Mouse (Mus musculus) gastrocnemius, postnatal 4 days (tissue): ENCODE measurements around the gene Ywhae. TPM values are rescaled to one million over a fixed set of nuclear protein-coding genes. Genes with fewer than 3 reads are reported as not detected.
A peak's percentile ranks its signal among the peaks of the same experiment; 100 is the strongest.

ENCODE experiments used
- DNase-seq, 2 experiments: peaks; one replicate each; pipeline ENCODE4 v3.0.0; 2021 to 2022; ENCODE audit warnings: low spot score in 2 of 2, mixed read lengths in 2 of 2
- total RNA-seq, 2 experiments: library from RNA; stranded (reverse); gene quantifications; 2 replicates each; pipeline ENCODE4 v1.2.3; 2021

Ywhae gene
- total RNA-seq, 2 experiments from 2014 or later, result 749 to 818 TPM

DNA sequence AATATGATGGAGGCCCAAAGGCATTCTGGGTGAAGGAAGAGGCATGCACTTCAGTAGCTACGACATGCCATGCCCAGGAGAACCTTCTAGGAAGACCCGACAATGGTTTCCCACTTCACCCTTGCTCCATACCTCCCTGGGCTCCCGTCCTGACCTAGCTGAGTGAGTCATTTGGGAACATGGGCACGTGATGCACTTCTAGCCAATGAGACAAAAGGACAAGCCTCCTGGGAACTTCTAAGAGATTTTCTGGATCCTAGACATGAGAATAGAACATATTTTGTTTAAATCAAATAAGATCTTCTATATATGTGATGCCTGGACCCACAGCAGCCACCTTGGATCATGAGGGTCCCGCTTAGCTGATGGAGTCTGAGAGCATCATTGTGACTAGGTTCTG, 59.9 kb downstream of the Ywhae start:
- no peak for DNase-seq

DNA sequence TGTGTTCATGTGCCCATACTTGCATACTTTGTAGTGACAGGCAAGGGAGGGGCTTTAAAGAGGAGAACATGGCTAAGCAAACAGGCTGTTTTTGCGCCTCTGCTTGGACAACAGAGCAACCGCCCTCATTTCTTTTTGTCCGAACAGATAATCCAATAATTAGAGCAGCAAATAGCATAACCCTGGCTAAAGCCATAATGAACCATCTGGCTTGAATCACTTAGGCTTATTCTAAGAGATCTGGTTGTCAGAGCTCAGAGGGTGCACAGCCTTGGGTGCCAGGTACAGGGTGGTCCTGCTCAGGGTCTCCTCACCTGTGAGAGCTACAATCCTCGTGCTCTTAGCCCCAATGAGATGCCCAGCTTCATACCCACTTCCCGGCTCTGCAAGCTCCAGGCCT, 60.7 kb downstream of the Ywhae start:
- DNase-seq, result no peak

DNA sequence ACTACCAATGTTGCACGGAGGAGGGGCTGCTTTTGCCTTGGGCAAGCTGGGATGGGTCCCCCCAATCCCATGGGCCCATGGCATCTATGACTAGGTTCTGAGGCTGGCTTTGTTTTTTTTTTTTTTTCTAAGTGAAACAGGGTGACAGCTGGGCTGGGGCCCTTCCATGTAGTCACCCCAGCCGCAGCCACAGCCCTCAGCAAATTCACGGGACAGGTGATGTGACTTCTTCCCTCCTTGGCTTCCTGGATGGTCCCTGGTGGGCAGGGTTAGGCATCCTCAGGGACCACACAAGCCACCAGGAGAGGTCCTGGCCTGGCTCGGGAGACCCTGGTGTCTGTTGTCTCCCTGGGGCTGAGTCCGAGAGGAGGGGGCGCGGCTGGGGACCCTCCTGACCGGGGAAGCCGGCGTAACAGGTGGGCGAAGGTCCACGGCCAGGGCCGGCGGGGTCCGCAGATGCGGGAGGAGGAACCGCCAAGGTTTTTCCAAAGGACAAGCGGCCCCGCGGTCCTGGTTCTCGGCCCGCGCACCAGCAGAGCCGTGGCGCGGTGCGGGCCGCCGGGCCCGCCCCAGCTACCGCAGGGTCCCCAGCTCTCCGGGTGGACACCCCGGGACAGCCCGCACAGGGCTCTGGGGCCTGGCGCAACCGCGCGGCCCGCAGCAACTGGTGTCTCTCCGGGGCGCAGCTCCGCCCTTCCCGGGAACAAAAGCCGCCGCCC, 62.1 kb downstream of the Ywhae start:
- no peak for DNase-seq

DNA sequence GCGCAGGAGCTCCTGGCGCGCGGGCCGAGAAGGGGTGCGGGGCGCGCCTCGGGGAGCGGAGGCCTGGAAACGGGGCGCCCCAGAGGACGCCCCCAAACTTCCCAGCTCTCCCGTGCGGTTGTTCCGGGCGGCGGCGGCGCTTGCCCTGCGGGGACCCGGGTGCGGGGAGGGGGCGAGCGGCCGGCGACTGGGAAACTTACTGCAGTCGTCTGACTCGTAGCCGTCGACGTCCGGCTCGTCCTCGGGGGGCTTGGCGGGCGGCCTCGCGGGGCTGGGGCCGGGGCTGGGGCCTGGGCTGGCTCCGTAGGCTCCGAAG, 62.6 kb downstream of the Ywhae start:
- no peak for DNase-seq

DNA sequence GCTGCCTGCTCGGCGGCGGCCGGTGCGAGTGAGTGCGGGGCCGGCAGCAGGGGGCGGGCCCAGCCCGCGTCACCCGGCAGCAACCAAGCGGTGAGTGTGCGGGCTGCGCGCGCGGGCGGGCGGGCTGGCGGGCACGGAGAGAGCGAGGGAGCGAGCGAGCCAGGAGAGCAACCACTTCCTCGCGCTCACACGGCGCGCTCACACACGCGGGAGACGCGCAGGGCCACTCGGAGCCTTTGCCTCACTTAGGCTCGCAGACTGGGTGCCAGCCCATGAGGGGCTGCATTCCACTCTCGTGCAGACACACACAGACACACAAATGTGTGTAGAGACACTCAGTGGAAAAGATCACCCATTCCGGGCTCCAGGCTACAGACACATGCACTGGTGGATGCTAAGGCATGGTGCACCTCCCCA, 63.4 kb downstream of the Ywhae start, which contains the start of gene Doc2b:
Gene Doc2b (minus strand): TSS at position 21 of the 417 bp plus-strand sequence.
- peak in 1 of 2 experiments; percentile 24 for DNase-seq

DNA sequence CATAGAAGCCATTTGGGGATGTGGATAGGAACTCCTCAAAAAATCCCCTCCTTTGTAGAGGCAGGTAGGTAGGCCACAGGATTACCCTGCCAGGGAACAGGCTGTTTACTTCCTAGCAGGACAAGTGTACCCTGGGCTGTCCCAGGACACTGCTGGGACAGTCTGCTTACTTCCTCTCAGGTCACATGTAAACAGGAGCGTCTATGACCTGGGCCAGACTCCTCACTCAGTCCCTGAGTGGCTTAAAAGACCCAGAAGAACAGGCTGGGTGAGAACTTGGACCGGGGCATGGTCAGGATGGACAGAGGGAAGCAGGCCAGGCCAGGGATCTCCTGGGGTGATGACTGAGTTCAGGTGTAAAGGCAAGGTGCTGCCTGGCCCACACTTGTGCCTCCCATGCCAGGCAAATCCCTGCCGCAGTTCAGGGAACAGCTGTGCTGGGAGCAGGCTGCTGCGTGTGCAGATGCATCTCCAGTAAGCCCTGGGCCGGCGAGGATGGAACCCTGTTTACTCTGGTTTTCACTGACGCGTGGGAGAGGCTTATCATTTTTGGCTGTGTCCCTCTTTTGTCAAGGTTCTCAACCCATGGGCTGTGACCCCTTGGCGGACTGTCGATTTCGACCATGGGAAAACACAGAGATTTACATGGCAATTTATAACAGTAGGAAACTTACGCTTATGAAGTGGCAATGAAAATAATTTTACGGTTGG, 64.0 kb downstream of the Ywhae start:
- no peak for DNase-seq

DNA sequence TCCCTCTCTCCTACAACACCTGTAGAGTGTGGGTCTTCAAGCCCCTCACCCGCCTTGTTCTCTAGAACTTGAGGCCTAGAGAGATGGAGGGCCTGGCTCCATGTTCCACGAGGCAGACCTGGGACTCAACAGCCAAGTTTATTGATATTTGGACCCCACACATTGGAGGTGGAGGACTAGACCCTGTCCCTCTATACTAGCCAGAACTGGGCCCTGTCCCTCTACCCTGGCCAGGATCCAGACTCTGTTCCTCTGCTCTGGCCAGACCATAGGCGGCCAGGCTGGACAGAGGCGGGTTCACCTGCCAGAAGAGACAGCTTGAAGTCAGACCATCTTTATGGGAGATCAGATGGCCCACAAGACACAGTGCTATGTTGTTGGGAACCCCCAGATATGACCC, 68.7 kb downstream of the Ywhae start:
- DNase-seq, result no peak

DNA sequence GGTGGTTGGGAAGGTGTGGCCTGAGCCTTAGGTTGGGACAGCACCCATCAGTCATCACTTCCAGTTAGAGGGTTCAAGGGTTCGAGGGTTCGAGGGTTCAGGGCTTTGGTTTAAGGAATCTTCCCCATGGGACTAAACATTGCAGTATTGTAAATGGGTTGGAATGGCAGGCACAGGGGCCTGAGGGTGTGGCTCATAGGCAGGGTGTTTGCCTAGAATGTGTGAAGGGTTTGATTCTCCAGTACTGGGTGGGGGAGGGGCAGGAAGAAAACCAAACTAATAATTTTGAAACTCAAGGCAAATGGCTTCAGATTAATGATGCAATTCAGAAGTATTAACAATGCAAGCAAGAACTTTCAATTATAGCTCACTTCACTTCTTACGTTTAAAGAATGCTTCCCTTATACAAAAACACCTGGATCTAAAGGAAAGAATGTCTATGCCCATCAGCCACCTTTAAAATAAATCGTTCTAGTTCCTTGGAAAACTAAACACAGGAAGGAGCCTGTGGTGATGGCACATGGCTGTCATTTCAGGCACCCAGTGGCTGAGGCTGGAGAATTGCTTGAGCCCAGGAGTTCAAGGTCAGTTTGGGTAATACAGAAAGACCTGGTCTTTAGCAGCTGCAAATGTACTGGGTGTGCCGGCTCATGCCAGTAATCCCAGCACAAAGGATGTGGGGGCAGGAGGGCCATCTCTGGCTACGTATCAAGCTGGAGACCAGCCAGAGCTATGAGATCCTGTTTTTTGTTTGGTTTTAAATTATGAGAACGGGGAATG, 69.3 kb downstream of the Ywhae start:
- no peak for DNase-seq

DNA sequence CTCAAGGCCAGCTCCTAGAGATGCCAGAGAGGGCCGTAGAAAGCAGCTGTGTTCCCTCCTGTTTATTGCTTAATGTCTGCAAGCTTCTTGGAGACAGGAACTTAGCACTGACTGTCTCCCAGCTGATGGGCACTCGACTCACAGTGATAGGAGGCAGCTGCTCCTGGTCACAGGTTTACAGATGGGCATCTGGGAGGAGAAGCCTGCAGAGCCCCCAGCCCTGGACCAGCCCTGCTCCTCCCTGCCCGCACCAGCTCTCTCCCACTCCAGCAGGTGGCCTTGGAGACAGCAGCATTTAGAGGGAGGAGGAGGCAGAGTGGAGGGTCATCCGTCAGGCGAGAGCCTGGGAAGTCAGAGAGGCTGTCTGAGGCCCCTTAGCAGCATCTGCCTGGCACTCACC, 74.8 kb downstream of the Ywhae start:
- DNase-seq, result no peak

DNA sequence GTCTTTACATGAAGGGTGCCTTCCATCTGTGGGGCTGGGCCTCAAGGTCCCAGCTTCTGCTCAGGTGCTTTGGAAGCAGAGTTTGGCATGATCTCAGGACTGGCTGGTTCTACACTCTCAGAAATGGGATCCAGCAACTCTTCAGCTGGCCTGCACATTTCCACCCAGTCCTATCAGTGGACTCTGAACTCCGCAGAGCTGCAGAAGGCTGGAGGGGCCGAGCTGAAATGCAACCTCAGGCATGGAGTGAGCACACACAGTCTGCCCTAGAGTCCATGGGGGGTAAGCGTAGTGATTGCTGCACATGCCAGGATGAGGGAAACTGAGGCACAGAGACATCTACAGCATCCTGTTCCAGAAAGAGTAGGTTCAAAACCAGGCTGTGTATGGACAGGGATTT, 77.9 kb downstream of the Ywhae start:
- no peak for DNase-seq

DNA sequence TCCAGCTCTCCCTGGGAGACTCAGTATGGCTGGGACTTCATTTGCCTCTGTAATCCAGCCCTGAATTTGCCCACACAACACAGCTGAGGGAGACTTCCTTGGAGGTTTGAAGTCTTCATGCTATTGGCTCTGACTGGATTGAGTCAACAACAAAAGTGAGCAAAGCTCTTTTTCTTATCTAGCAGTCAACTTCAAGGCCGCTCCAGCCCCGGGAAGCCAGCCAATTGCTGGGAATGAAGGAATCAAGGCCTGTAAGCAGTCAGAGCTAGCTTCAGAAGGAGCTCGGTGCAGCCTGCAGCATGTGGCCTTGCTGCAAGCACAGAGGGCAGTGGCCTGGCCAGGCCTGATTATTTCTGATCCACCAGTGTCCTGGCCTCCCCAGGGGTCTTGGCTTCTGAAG, 79.2 kb downstream of the Ywhae start:
- DNase-seq, result peak; percentile 68 to 85

DNA sequence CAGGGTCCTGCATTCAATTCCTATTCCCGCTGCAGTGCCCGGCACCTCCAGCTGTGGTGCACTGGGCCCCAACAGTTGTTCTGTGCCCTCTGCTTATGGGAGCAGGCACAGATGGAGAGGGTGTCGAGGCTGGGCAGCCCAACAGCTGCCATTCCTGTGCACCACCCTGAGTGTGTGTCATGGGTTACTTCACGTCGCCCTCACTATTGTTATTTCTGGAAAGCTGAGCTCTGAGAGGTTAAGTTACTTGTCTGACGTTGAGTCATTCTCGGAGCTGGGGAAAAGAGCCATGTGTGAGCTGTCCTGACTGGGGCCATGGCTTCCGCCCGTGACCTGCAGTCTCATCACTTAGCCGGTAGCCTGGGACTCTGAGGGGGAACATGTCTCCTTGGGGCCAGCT, 80.4 kb downstream of the Ywhae start:
- peak in 1 of 2 experiments; percentile 25 for DNase-seq

Other genes starting within 250 kb of the Ywhae start
- 10 to 100 TPM; 97.2 TPM for gene Prpf8, start 246.1 kb upstream of the Ywhae start, total RNA-seq
- gene Rilp, start 222.8 kb upstream of the Ywhae start, total RNA-seq, result 10 to 100 TPM; 16.4 to 24.5 TPM
- 1 to 10 TPM; 7.5 to 9.0 TPM for gene Scarf1, start 219.3 kb upstream of the Ywhae start, total RNA-seq
- 10 to 100 TPM; 22.2 to 25.0 TPM for gene Slc43a2, start 201.2 kb upstream of the Ywhae start, total RNA-seq
- 100 to 1,000 TPM; 106 to 117 TPM for gene Pitpna, start 144.8 kb upstream of the Ywhae start, total RNA-seq
- 10 to 100 TPM; 26.7 to 28.4 TPM for gene Inpp5k, start 101.9 kb upstream of the Ywhae start, total RNA-seq
- gene Myo1c, start 82.4 kb upstream of the Ywhae start, total RNA-seq, result 10 to 100 TPM; 87.9 to 88.1 TPM
- gene Crk, start 53.6 kb upstream of the Ywhae start, total RNA-seq, result 10 to 100 TPM; 67.5 to 76.6 TPM
- gene Doc2b, start 63.2 kb downstream of the Ywhae start, total RNA-seq, result 1 to 10 TPM; 1.1 to 1.6 TPM
- 1 to 10 TPM; 5.4 to 7.6 TPM for gene Rph3al, start 205.6 kb downstream of the Ywhae start, total RNA-seq